Comparison of ENCODE assay signal across 8 mouse cellular contexts in the genomic region with DNA sequence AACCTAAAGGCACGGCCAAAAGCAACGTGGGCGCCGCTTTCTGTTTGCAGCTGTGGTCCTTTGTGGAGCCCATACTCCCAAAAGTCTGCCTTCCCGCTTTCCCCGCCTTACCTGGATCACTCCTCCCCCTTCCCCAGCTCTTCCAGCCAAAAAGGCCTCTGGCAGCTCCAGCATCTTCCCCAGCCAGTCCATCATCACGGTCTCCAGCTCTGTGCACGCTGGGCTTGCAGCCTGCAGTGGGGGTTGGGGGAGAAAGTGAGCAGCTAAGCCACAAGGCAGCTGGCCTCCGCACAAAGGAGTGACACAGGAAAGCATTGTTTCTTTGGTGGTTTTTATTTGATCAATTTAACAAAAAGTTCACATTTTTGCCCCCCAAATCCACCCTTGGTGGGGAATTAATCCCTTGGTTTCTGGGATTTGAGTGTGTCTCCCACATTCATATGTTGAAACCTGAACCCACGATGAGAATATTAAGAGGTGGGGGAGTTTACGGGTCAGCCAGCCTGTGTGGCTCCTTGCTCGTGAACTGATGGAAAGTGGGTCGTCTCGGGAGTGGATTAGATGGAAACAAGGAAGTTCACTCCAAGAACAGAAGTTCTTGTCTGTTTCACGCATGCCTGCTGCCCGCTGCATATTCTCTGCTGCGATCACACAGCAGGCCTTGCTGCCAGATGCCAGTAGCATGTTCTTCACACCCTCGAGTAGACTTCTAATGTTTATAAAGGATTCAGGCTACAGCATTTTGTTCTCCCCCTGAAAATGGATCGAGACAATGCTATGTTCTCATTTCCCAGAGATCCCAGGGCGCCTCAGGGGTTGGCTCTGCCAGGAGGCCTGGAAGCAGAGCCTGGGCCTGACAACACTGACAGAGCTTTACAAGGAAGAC. TPM values are rescaled to one million over a fixed set of nuclear protein-coding genes. Genes with fewer than 3 reads are reported as not detected.
A peak's percentile ranks its signal among the peaks of the same experiment; 100 is the strongest.
DNase-seq lines count a peak whose midpoint lies in the region; ATAC-seq and TF ChIP-seq lines count a peak whose summit lies in the region.

No protein-coding gene starts in this region.

- H3K9ac ChIP-seq in hindbrain, embryonic 11.5 days (ENCODE audit: low read depth, low read length), result no peak overlapping the region
- H3K9ac ChIP-seq in midbrain, embryonic 11.5 days (ENCODE audit: low read length), result peak overlapping the region; percentile 11; the same call in 1 of the 2 replicates

- peak overlapping the region; percentile 76 for H3K27ac ChIP-seq in gastrocnemius, adult 2 months
- 0 out of 2 replicates have a peak overlapping the region, but pooled peaks have one; percentile 47 for H3K27ac ChIP-seq in hindbrain, embryonic 11.5 days (ENCODE audit: low read depth, low read length)
- H3K27ac ChIP-seq in midbrain, embryonic 11.5 days (ENCODE audit: low read depth, low read length), result peak overlapping the region; percentile 71

- H3K4me3 ChIP-seq in gastrocnemius, adult 2 months, result peak overlapping the region; percentile 53
- H3K4me3 ChIP-seq in hindbrain, embryonic 11.5 days (ENCODE audit: low read depth, low read length), result no peak overlapping the region
- H3K4me3 ChIP-seq in midbrain, embryonic 11.5 days (ENCODE audit: low read depth, low read length), result no peak overlapping the region

- no peaks in the 10 kb centered on the region; the same call in 1 of the 2 replicates for H3K4me1 ChIP-seq in hindbrain, embryonic 11.5 days (replicated peaks; ENCODE audit: control insufficient read depth, insufficient read depth, low read length)
- peaks cover 20% of the 10 kb centered on the region for H3K4me1 ChIP-seq in midbrain, embryonic 11.5 days (ENCODE audit: control insufficient read depth, insufficient read depth, low read length)

- H3K9me3 ChIP-seq in hindbrain, embryonic 11.5 days (ENCODE audit: control insufficient read depth, low read length), result no peaks in the 10 kb centered on the region
- no peaks in the 10 kb centered on the region for H3K9me3 ChIP-seq in midbrain, embryonic 11.5 days (ENCODE audit: control insufficient read depth, low read length)

- H3K36me3 ChIP-seq in hindbrain, embryonic 11.5 days (ENCODE audit: control insufficient read depth, insufficient read depth, low read length), result no peaks in the 10 kb centered on the region
- no peaks in the 10 kb centered on the region for H3K36me3 ChIP-seq in midbrain, embryonic 11.5 days (ENCODE audit: control insufficient read depth, insufficient read depth, low read length)

- no peak for TF ChIP-seq CTCF in gastrocnemius, adult 2 months (IDR thresholded peaks at IDR 0.05)

- H3K27me3 ChIP-seq in hindbrain, embryonic 11.5 days (ENCODE audit: control insufficient read depth, insufficient read depth, low read length), result no peaks in the 10 kb centered on the region
- no peaks in the 10 kb centered on the region for H3K27me3 ChIP-seq in midbrain, embryonic 11.5 days (ENCODE audit: control insufficient read depth, insufficient read depth, low read length)

- WGBS in hindbrain, embryonic 11.5 days, result 54% methylated on average over 20 of the region's 20 CpGs
- 39% methylated on average over 20 of the region's 20 CpGs for WGBS in midbrain, embryonic 11.5 days

- ATAC-seq in hindbrain, embryonic 11.5 days (ENCODE audit: low FRiP score), result peak; percentile 56; the same call in 1 of the 2 replicates
- ATAC-seq in midbrain, embryonic 11.5 days (ENCODE audit: low FRiP score), result peak; percentile 83
- ATAC-seq in activated CD4-positive, CD25-positive, alpha-beta regulatory T cell, adult 4 months, result no peak

- peak; percentile 68 for DNase-seq in embryo, embryonic 10.5 days (ENCODE audit: low spot score)
- DNase-seq in embryo, embryonic 9.5 days (ENCODE audit: extremely low spot score), result no peak
- peak; percentile 67 for DNase-seq in Muller cell, postnatal 12 days (ENCODE audit: inconsistent ontology term)
- peak; percentile 85 for DNase-seq in gastrocnemius, adult 2 months
- peak; percentile 45 for DNase-seq in hindbrain, embryonic 11.5 days (ENCODE audit: low spot score)
- peak; percentile 95 for DNase-seq in midbrain, embryonic 11.5 days (ENCODE audit: low spot score, missing footprints)
- no peak for DNase-seq in right cerebral cortex, postnatal 4 days

- no peak overlapping the region for H3K4me2 ChIP-seq in hindbrain, embryonic 11.5 days (replicated peaks; ENCODE audit: low read depth, low read length)
- no peak overlapping the region for H3K4me2 ChIP-seq in midbrain, embryonic 11.5 days

- intact Hi-C loops in gastrocnemius, adult 2 months (cut with DNase I), result no loop called here

RNA-seq across cellular contexts. Expression of a gene that starts 24.7 kb away (rescaled TPM):
- total RNA-seq in gastrocnemius, adult 2 months (2021), result under 1 TPM; 0.61 to 0.81 TPM
- polyA plus RNA-seq in hindbrain, embryonic 11.5 days (2014; fragmentation: Nextera tagmentation; extraction: Ambion mirVana), result 8.3 and 14.3 TPM in 2 replicates
- 18.0 and 21.9 TPM in 2 replicates for polyA plus RNA-seq in midbrain, embryonic 11.5 days (2014; fragmentation: Nextera tagmentation; extraction: Ambion mirVana)
- 1 to 10 TPM; 1.9 to 2.4 TPM for polyA plus RNA-seq in activated CD4-positive, CD25-positive, alpha-beta regulatory T cell, adult 4 months (2017; shearing (Covaris generic))

Comparison
In these comparisons a context has a peak if more than half of its experiments do, and no peak if none do; other contexts are left out.
1. DNase-seq: peak in embryo, embryonic 10.5 days (single experiment), Muller cell, postnatal 12 days (single experiment), gastrocnemius, adult 2 months (single experiment), hindbrain, embryonic 11.5 days (single experiment) and midbrain, embryonic 11.5 days (single experiment); none in embryo, embryonic 9.5 days (single experiment) and right cerebral cortex, postnatal 4 days (single experiment).
2. Peak in every context shown above with its lines, with median percentiles within 50 percentile points of each other: H3K27ac ChIP-seq.